Mouse (Mus musculus) liver, embryonic 14.5 days (tissue): Measurements from ENCODE around the gene Mybbp1a. TPM values are rescaled to one million over a fixed set of nuclear protein-coding genes. Genes with fewer than 3 reads are reported as not detected.

Experiments used
- ATAC-seq: fragments of 200-750 bp; cut with Nextera tagmentation; 2 replicates; pipeline ENCODE4 v1.8.0; 2017; ENCODE audit warnings: moderate number of reproducible peaks, mild to moderate bottlenecking, moderate library complexity; ENCODE audit not compliant: insufficient read depth
- DNase-seq, 3 experiments: peaks; one replicate each; pipeline ENCODE4 v3.0.0-alpha.2; 2012 to 2013; ENCODE audit warnings: low read depth in 3 of 3, low spot score in 3 of 3
- H3K27ac ChIP-seq: fragments of 300-500 bp; sonication (generic); 2 replicates; pipeline ENCODE4 v1.5.1; 2014; ENCODE audit warnings: moderate library complexity, mild to moderate bottlenecking, control low read depth, inconsistent platforms
- H3K27me3 ChIP-seq: fragments of 300-500 bp; sonication (generic); 2 replicates; pipeline ENCODE4 v1.6.1; 2014; ENCODE audit warnings: mild to moderate bottlenecking, low read length, moderate library complexity; ENCODE audit not compliant: control insufficient read depth, insufficient read depth
- H3K36me3 ChIP-seq: fragments of 300-500 bp; sonication (generic); replicated peaks from 2 replicates; pipeline ENCODE4 v1.6.1; 2014; ENCODE audit warnings: low read depth; ENCODE audit not compliant: control insufficient read depth, insufficient read depth
- H3K4me1 ChIP-seq, 2 experiments: fragments of 200-500 bp in 1 of 2; fragments of 300-500 bp in 1 of 2; sonication (generic) in 1 of 2; replicated peaks; 2 replicates each; pipeline ENCODE4 v1.6.1; 2012 to 2014; ENCODE audit warnings: antibody characterized with exemption in 1 of 2, inconsistent platforms in 1 of 2, low read length in 1 of 2; ENCODE audit not compliant: control insufficient read depth in 2 of 2, insufficient read depth in 2 of 2
- H3K4me2 ChIP-seq: fragments of 300-500 bp; sonication (generic); 2 replicates; pipeline ENCODE4 v1.6.1; 2014; ENCODE audit warnings: low read depth, mild to moderate bottlenecking, control low read depth, moderate library complexity
- H3K4me3 ChIP-seq, 2 experiments: fragments of 200-500 bp in 1 of 2; fragments of 300-500 bp in 1 of 2; sonication (generic) in 1 of 2; 2 replicates each; pipeline ENCODE4 v1.5.1; 2012 to 2014; ENCODE audit warnings: low read depth in 2 of 2, low read length in 2 of 2, mild to moderate bottlenecking in 2 of 2, control low read depth in 1 of 2, inconsistent platforms in 1 of 2, moderate library complexity in 1 of 2; ENCODE audit not compliant: insufficient read depth in 1 of 2
- H3K9ac ChIP-seq: fragments of 300-500 bp; sonication (generic); replicated peaks from 2 replicates; pipeline ENCODE4 v1.6.1; 2014; ENCODE audit warnings: mild to moderate bottlenecking, control low read depth, moderate library complexity
- H3K9me3 ChIP-seq: fragments of 300-500 bp; sonication (generic); 2 replicates; pipeline ENCODE4 v1.6.1; 2016; ENCODE audit warnings: low read length, mixed read lengths; ENCODE audit not compliant: control insufficient read depth
- CTCF ChIP-seq: IDR thresholded peaks from 2 replicates; pipeline ENCODE4 v1.5.1; 2016; ENCODE audit warnings: antibody characterized with exemption, low read depth, control low read depth
- EP300 ChIP-seq: IDR thresholded peaks from 2 replicates; pipeline ENCODE4 v1.6.1; 2016; ENCODE audit warnings: antibody characterized with exemption, low read depth
- WGBS: fragments of 180-500 bp; shearing (Covaris S2); extraction: QIAGEN DNeasy Blood & Tissue Kit; methylation state at CpG from one replicate; pipeline ENCODE4 v1.1.7; 2014; ENCODE audit not compliant: insufficient replicate concordance; 5-methylcytosine and 5-hydroxymethylcytosine counted together
- polyA plus RNA-seq, 2 experiments: library from polyadenylated mRNA; depleted of rRNA in 1 of 2; stranded (reverse) in 1 of 2; unstranded in 1 of 2; fragments of >200 nt; fragmentation: Nextera tagmentation in 1 of 2; extraction: Ambion mirVana in 1 of 2; gene quantifications; 2 replicates each; pipeline versions ENCODE4 v1.2.1 to v1.2.3; 2012 to 2014

The Mybbp1a gene
- polyA plus RNA-seq, 2 experiments = 56.3 to 65.5 TPM

DNA sequence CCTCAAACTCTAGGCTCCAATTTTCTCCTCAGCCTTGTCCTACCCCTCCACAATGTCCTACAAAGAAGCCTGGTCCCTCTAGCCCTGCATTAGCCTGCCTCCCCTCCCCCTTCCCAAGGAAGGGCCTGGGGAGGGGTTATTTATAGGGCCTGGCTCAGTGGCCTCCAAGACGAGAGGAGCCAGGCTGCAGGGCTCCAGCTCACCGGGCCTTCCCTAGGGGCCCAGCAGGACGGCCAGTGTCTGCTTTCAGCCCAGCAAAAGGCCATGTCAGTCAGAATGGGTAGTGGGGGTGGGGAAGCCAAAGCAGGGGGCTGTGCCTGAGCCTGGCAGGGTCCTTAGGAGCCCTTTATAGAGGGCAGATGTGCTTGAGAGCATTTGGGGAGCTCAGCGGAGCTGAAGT, 23.8 kb upstream of the Mybbp1a start:
- no peaks in the 10 kb centered on the region; the same call in none of the 2 replicates for H3K27me3 ChIP-seq
- ATAC-seq = no peak
- H3K9me3 ChIP-seq = no peaks in the 10 kb centered on the region
- H3K9ac ChIP-seq = no peak overlapping the region
- TF ChIP-seq EP300 (no peak), CTCF (no peak)
- 48% methylated on average over 4 of the region's 4 CpGs for WGBS
- DNase-seq = no peak
- peaks cover 15 to 28% of the 10 kb centered on the region in 2 experiments for H3K4me1 ChIP-seq
- H3K36me3 ChIP-seq = no peaks in the 10 kb centered on the region
- no peak overlapping the region for H3K27ac ChIP-seq
- H3K4me3 ChIP-seq = no peak overlapping the region
- no peak overlapping the region for H3K4me2 ChIP-seq

GRCm38 (mm10) chr11:72418227-72418626, 22.9 kb upstream of the Mybbp1a start:
- TF ChIP-seq CTCF (no peak), EP300 (no peak)
- Histone ChIP-seq H3K4me3 (no peak overlapping the region), H3K27ac (no peak overlapping the region), H3K27me3 (no peaks in the 10 kb centered on the region; the same call in 1 of the 2 replicates), H3K4me1 (peaks cover 15 to 28% of the 10 kb centered on the region in 2 experiments), H3K36me3 (no peaks in the 10 kb centered on the region), H3K4me2 (no peak overlapping the region), H3K9ac (no peak overlapping the region), H3K9me3 (no peaks in the 10 kb centered on the region)
- WGBS = 57% methylated on average over 8 of the region's 8 CpGs
- ATAC-seq (no peak), DNase-seq (no peak)

DNA sequence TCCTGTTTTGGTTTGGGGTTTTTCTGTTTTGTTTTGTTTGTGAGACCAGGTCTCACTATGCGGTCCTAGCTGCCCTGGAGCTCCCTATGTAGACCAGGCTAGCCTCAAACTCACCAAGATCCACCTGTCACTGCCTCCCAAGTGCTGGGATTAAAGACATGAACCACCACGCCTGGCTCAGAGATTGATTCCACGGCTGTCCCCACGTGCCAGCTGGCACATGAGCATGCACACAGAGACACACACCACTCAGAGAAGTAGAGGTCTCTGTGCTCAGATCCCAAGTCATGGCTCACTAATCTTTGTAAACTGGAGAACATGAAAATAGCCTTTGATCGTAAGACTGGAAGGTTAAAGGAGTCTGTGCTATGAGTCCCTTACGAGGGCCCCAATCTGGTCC, 22.1 kb upstream of the Mybbp1a start:
- no peaks in the 10 kb centered on the region for H3K27me3 ChIP-seq
- no peak overlapping the region for H3K9ac ChIP-seq
- no peak for TF ChIP-seq CTCF
- no peak for TF ChIP-seq EP300
- DNase-seq (no peak), ATAC-seq (no peak)
- H3K9me3 ChIP-seq = no peaks in the 10 kb centered on the region
- H3K36me3 ChIP-seq = no peaks in the 10 kb centered on the region
- H3K4me1 ChIP-seq = peaks cover 15 to 24% of the 10 kb centered on the region in 2 experiments
- no peak overlapping the region for H3K27ac ChIP-seq
- no peak overlapping the region for H3K4me2 ChIP-seq
- 63% methylated on average over 6 of the region's 6 CpGs for WGBS
- no peak overlapping the region for H3K4me3 ChIP-seq

DNA sequence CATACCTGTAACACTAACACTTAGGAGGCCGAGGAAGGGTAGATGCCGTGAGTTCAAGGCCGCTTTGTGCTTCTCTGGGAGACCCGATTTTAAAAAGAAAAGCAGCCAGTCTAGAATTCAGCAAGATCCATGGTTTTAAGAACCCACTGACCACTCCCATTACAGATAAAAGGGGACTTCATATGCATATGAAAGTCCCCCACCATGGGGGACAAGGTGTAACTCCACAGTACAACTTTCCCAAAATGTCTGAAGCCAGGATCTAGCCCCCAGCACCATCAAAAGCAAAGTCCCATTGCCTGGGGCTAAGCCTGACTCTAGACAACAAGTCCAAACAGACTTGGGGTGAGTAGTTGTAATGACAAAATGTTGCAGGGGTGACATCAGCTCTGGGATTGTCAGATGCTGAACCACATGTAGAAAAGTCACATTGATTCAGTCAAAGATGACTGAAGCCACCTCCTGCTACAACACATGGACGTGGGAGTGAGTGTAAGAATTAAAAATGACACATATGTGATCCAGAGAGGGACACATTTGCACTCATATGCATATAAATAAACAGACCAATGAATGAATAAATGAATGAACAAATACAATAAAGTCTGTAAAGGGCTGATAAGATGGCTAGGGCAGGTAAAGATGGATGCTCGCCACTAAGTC, 20.6 kb upstream of the Mybbp1a start:
- H3K4me1 ChIP-seq = peaks cover 3 to 13% of the 10 kb centered on the region in 2 experiments
- no peaks in the 10 kb centered on the region for H3K9me3 ChIP-seq
- no peak overlapping the region for H3K4me2 ChIP-seq
- no peak for TF ChIP-seq EP300
- TF ChIP-seq CTCF = no peak
- H3K27ac ChIP-seq = no peak overlapping the region
- DNase-seq = no peak
- no peak for ATAC-seq
- H3K4me3 ChIP-seq = no peak overlapping the region
- no peaks in the 10 kb centered on the region for H3K27me3 ChIP-seq
- WGBS = 70% methylated on average over 6 of the region's 6 CpGs
- H3K9ac ChIP-seq = no peak overlapping the region; the same call in 1 of the 2 replicates
- no peaks in the 10 kb centered on the region for H3K36me3 ChIP-seq

- no peaks in the 10 kb centered on the region for H3K9me3 ChIP-seq
- no peak overlapping the region for H3K27ac ChIP-seq
- peaks cover 0 to 3% of the 10 kb centered on the region in 2 experiments; a peak in 2 of 4 replicates for H3K4me1 ChIP-seq
- no peak overlapping the region for H3K9ac ChIP-seq
- H3K27me3 ChIP-seq = no peaks in the 10 kb centered on the region
- H3K4me3 ChIP-seq = no peak overlapping the region
- 51% methylated on average over 11 of the region's 11 CpGs for WGBS
- no peak for TF ChIP-seq CTCF
- no peak for TF ChIP-seq EP300
- no peak for DNase-seq
- H3K4me2 ChIP-seq = no peak overlapping the region
- no peaks in the 10 kb centered on the region for H3K36me3 ChIP-seq
- no peak for ATAC-seq
These were observed 19.5 kb upstream of the Mybbp1a start for GRCm38 (mm10) chr11:72421518-72422278.
